Mouse (Mus musculus): ENCODE measurements at regions not wholly inside any gene's neighbourhood (a gene's known extent, or its start where the extent isn't known, plus 50 kb on each side); places are given as distances from the start of the nearest gene placed in this dataset.

DNA sequence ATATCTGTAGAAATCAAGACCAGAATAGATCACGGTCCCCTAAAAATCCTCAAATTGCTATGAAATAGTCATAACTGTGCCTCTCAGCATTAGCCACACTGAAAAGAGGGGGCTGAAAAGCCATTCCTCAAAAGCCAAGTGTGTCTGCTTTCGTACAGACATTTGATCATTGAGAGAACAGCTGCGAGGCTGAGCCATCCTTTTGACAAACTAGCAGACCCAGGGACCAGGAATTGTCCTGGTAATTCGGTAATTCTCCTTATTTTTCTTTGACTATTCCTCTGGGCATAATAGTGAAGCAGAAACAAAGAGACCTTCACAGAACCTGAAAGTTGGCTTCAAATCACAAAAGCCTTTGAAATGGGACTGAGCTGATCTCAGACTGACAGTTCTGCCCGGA, 206.8 kb downstream of the Rps12 start:
- Histone ChIP-seq H3K27ac (ENCODE audit: low read length) (no peak overlapping the region), H3K9ac (replicated peaks; ENCODE audit: low read depth, low read length) (no peak overlapping the region), H3K4me1 (replicated peaks; ENCODE audit: control insufficient read depth, insufficient read depth, low read length) (no peaks in the 10 kb centered on the region), H3K4me3 (replicated peaks; ENCODE audit: low read length) (no peak overlapping the region), H3K27me3 (replicated peaks; ENCODE audit: control insufficient read depth, insufficient read depth, low read length) (no peaks in the 10 kb centered on the region), H3K9me3 (ENCODE audit: control insufficient read depth, low read length) (no peaks in the 10 kb centered on the region), H3K4me2 (ENCODE audit: low read length) (no peak overlapping the region), H3K36me3 (ENCODE audit: control insufficient read depth, insufficient read depth) (no peaks in the 10 kb centered on the region)
- 42% methylated on average over 5 of the region's 5 CpGs for WGBS
- no peak for ATAC-seq

GRCm38 (mm10) chr10:23571013-23571412, 216.1 kb downstream of the Rps12 start:
- no peak overlapping the region for H3K27ac ChIP-seq (ENCODE audit: low read length)
- H3K36me3 ChIP-seq (ENCODE audit: control insufficient read depth, insufficient read depth): no peaks in the 10 kb centered on the region
- WGBS: 86% methylated on average over 4 of the region's 4 CpGs
- H3K9me3 ChIP-seq (ENCODE audit: control insufficient read depth, low read length): no peaks in the 10 kb centered on the region
- no peaks in the 10 kb centered on the region for H3K27me3 ChIP-seq (replicated peaks; ENCODE audit: control insufficient read depth, insufficient read depth, low read length)
- H3K4me2 ChIP-seq (ENCODE audit: low read length): no peak overlapping the region
- no peaks in the 10 kb centered on the region for H3K4me1 ChIP-seq (replicated peaks; ENCODE audit: control insufficient read depth, insufficient read depth, low read length)
- H3K9ac ChIP-seq (replicated peaks; ENCODE audit: low read depth, low read length): no peak overlapping the region
- ATAC-seq: no peak
- H3K4me3 ChIP-seq (replicated peaks; ENCODE audit: low read length): no peak overlapping the region

DNA sequence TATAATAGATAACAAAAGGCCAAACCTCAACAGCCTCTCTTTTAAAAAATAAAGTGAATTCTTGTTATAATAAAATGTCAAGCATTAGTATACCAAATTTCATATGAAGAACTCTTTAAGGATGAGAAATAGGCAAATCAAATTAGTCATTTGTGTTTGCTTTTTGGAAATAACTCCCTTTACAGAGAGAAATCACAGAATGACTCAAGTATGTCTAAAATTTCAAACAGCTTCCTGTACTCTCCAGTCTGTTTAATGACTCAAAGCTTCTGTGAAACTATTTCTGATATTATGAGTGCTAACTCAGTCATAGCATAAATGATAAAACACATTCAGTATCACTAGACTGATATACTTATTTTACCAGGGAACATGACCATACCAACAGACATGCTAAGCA, 217.7 kb downstream of the Rps12 start:
- no peaks in the 10 kb centered on the region for H3K9me3 ChIP-seq (ENCODE audit: control insufficient read depth, low read length)
- no peak overlapping the region for H3K4me3 ChIP-seq (replicated peaks; ENCODE audit: low read length)
- H3K4me1 ChIP-seq (replicated peaks; ENCODE audit: control insufficient read depth, insufficient read depth, low read length): no peaks in the 10 kb centered on the region

GRCm38 (mm10) chr10:23562273-23562885, 211.8 kb upstream of the Eya4 start:
- H3K4me3 ChIP-seq (replicated peaks; ENCODE audit: low read length): no peak overlapping the region
- H3K9me3 ChIP-seq (ENCODE audit: control insufficient read depth, low read length): no peaks in the 10 kb centered on the region
- no peak for ATAC-seq
- H3K36me3 ChIP-seq (ENCODE audit: control insufficient read depth, insufficient read depth): no peaks in the 10 kb centered on the region
- H3K9ac ChIP-seq (replicated peaks; ENCODE audit: low read depth, low read length): no peak overlapping the region
- no peak overlapping the region for H3K4me2 ChIP-seq (ENCODE audit: low read length)
- H3K27me3 ChIP-seq (replicated peaks; ENCODE audit: control insufficient read depth, insufficient read depth, low read length): no peaks in the 10 kb centered on the region
- no peaks in the 10 kb centered on the region for H3K4me1 ChIP-seq (replicated peaks; ENCODE audit: control insufficient read depth, insufficient read depth, low read length)
- H3K27ac ChIP-seq (ENCODE audit: low read length): no peak overlapping the region
- 91% methylated on average over 5 of the region's 5 CpGs for WGBS

More for the DNA sequence above, 217.7 kb downstream of the Rps12 start:
- H3K4me2 ChIP-seq (ENCODE audit: low read length): no peak overlapping the region
- no peak for ATAC-seq
- no peaks in the 10 kb centered on the region for H3K36me3 ChIP-seq (ENCODE audit: control insufficient read depth, insufficient read depth)
- no peaks in the 10 kb centered on the region for H3K27me3 ChIP-seq (replicated peaks; ENCODE audit: control insufficient read depth, insufficient read depth, low read length)
- H3K9ac ChIP-seq (replicated peaks; ENCODE audit: low read depth, low read length): no peak overlapping the region
- H3K27ac ChIP-seq (ENCODE audit: low read length): no peak overlapping the region

- ATAC-seq: no peak
- Histone ChIP-seq H3K9me3 (ENCODE audit: control insufficient read depth, low read length) (no peaks in the 10 kb centered on the region), H3K4me2 (ENCODE audit: low read length) (no peak overlapping the region)
Measured at GRCm38 (mm10) chr10:23559980-23560658, 209.5 kb upstream of the Eya4 start.

DNA sequence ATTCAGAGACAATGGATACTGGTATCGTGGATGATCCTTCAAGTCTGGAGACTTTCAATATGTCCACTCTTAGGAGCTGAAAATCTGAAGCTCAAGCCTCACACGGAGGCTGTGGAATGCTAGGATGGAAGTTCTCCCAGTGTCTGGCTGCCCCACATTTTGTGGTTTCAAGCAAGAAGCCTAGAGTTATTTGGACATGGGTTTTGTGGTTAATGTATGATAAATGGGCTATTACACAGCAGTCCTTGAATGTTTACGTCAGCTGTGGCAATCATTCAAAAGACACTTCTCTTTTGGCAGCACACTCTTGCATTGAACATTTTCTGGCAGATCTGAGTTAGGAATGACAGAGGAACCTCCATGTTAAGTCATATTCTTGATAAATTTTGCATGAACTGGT, 207.2 kb upstream of the Eya4 start:
- no peaks in the 10 kb centered on the region for H3K27me3 ChIP-seq (replicated peaks; ENCODE audit: control insufficient read depth, insufficient read depth, low read length)
- H3K4me3 ChIP-seq (replicated peaks; ENCODE audit: low read length): no peak overlapping the region
- H3K4me2 ChIP-seq (ENCODE audit: low read length): no peak overlapping the region
- ATAC-seq: no peak
- H3K9me3 ChIP-seq (ENCODE audit: control insufficient read depth, low read length): no peaks in the 10 kb centered on the region
- no peaks in the 10 kb centered on the region for H3K4me1 ChIP-seq (replicated peaks; ENCODE audit: control insufficient read depth, insufficient read depth, low read length)
- 82% methylated on average over 3 of the region's 3 CpGs for WGBS
- H3K27ac ChIP-seq (ENCODE audit: low read length): no peak overlapping the region
- H3K9ac ChIP-seq (replicated peaks; ENCODE audit: low read depth, low read length): no peak overlapping the region
- H3K36me3 ChIP-seq (ENCODE audit: control insufficient read depth, insufficient read depth): no peaks in the 10 kb centered on the region

More at GRCm38 (mm10) chr10:23559980-23560658, 209.5 kb upstream of the Eya4 start:
- H3K36me3 ChIP-seq (ENCODE audit: control insufficient read depth, insufficient read depth): no peaks in the 10 kb centered on the region
- no peaks in the 10 kb centered on the region for H3K4me1 ChIP-seq (replicated peaks; ENCODE audit: control insufficient read depth, insufficient read depth, low read length)
- H3K27me3 ChIP-seq (replicated peaks; ENCODE audit: control insufficient read depth, insufficient read depth, low read length): no peaks in the 10 kb centered on the region
- no peak overlapping the region for H3K4me3 ChIP-seq (replicated peaks; ENCODE audit: low read length)
- no peak overlapping the region for H3K27ac ChIP-seq (ENCODE audit: low read length)
- H3K9ac ChIP-seq (replicated peaks; ENCODE audit: low read depth, low read length): no peak overlapping the region

DNA sequence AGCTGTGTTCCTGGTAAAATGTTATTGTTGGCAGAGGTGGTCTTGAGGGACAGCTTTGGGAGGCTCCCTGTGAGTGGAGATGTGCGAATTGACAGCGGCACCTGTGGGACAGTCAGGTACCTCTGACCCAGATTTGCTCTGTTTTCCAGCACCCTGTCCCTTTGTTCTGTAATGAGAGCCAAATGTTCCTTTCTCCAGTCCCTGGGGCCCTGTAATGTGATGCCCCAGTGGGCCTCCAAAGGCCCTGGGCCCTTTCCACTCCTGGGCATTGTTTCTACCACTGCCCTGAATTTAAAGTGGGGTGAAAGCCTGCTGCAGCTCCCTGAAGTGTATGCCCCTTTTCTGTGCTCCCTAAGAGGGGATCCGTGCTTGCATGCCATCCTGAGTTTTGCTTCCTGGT, 198.6 kb upstream of the Eya4 start:
- H3K4me3 ChIP-seq (replicated peaks; ENCODE audit: low read length): no peak overlapping the region
- WGBS: 17% methylated on average over 3 of the region's 3 CpGs
- no peak for ATAC-seq
- no peak overlapping the region for H3K27ac ChIP-seq (ENCODE audit: low read length)
- H3K4me1 ChIP-seq (replicated peaks; ENCODE audit: control insufficient read depth, insufficient read depth, low read length): 0 out of 2 replicates have a peak, but pooled peaks cover 2% of the 10 kb centered on the region
- no peak overlapping the region for H3K4me2 ChIP-seq (ENCODE audit: low read length)
- H3K27me3 ChIP-seq (replicated peaks; ENCODE audit: control insufficient read depth, insufficient read depth, low read length): no peaks in the 10 kb centered on the region
- no peaks in the 10 kb centered on the region for H3K36me3 ChIP-seq (ENCODE audit: control insufficient read depth, insufficient read depth)
- H3K9ac ChIP-seq (replicated peaks; ENCODE audit: low read depth, low read length): no peak overlapping the region
- H3K9me3 ChIP-seq (ENCODE audit: control insufficient read depth, low read length): no peaks in the 10 kb centered on the region

GRCm38 (mm10) chr10:23548322-23548721, 197.7 kb upstream of the Eya4 start:
- no peak overlapping the region for H3K4me2 ChIP-seq (ENCODE audit: low read length)
- 0 out of 2 replicates have a peak, but pooled peaks cover 2% of the 10 kb centered on the region for H3K4me1 ChIP-seq (replicated peaks; ENCODE audit: control insufficient read depth, insufficient read depth, low read length)
- H3K9me3 ChIP-seq (ENCODE audit: control insufficient read depth, low read length): no peaks in the 10 kb centered on the region
- 79% methylated on average over 6 of the region's 6 CpGs for WGBS
- H3K27ac ChIP-seq (ENCODE audit: low read length): no peak overlapping the region
- H3K27me3 ChIP-seq (replicated peaks; ENCODE audit: control insufficient read depth, insufficient read depth, low read length): no peaks in the 10 kb centered on the region
- H3K36me3 ChIP-seq (ENCODE audit: control insufficient read depth, insufficient read depth): no peaks in the 10 kb centered on the region
- H3K9ac ChIP-seq (replicated peaks; ENCODE audit: low read depth, low read length): no peak overlapping the region
- no peak overlapping the region for H3K4me3 ChIP-seq (replicated peaks; ENCODE audit: low read length)
- no peak for ATAC-seq

- Histone ChIP-seq H3K9ac (replicated peaks; ENCODE audit: low read depth, low read length) (no peak overlapping the region), H3K27ac (ENCODE audit: low read length) (no peak overlapping the region), H3K4me3 (replicated peaks; ENCODE audit: low read length) (no peak overlapping the region), H3K4me1 (replicated peaks; ENCODE audit: control insufficient read depth, insufficient read depth, low read length) (no peaks in the 10 kb centered on the region), H3K36me3 (ENCODE audit: control insufficient read depth, insufficient read depth) (no peaks in the 10 kb centered on the region), H3K4me2 (ENCODE audit: low read length) (no peak overlapping the region), H3K27me3 (replicated peaks; ENCODE audit: control insufficient read depth, insufficient read depth, low read length) (no peaks in the 10 kb centered on the region), H3K9me3 (ENCODE audit: control insufficient read depth, low read length) (no peaks in the 10 kb centered on the region)
- WGBS: 78% methylated on average over 11 of the region's 11 CpGs
- ATAC-seq: no peak
Measured at GRCm38 (mm10) chr10:23542712-23543111, 192.1 kb upstream of the Eya4 start.

Data from forebrain, embryonic 16.5 days (tissue).